In genomic region chr15:82341036-82341501, GRCm38 (mm10) we compare ENCODE assay signal across 8 mouse cellular contexts. TPM values are rescaled to one million over a fixed set of nuclear protein-coding genes. Genes with fewer than 3 reads are reported as not detected.
DNase-seq lines count a peak whose midpoint lies in the region; ATAC-seq and TF ChIP-seq lines count a peak whose summit lies in the region.

No protein-coding gene starts in this region.

- TF ChIP-seq POLR2A in embryonic fibroblast, embryonic 13.5 days (IDR thresholded peaks at IDR 0.05; ENCODE audit: low read depth, low read length) = peak; percentile 70
- TF ChIP-seq POLR2A in spleen, adult 2 months (IDR thresholded peaks at IDR 0.05; ENCODE audit: low read depth, low read length) = no peak

- H3K36me3 ChIP-seq in heart, embryonic 14.5 days (ENCODE audit: control insufficient read depth, insufficient read depth, low read length) = peaks cover 10% of the 10 kb centered on the region
- 0 out of 2 replicates have a peak, but pooled peaks cover 2% of the 10 kb centered on the region for H3K36me3 ChIP-seq in spleen, adult 2 months (ENCODE audit: control insufficient read depth, insufficient read depth, low read length)

- DNase-seq in adrenal gland, postnatal 14 days = peak; percentile 75
- peak; percentile 78 for DNase-seq in kidney, postnatal 10 days
- DNase-seq in spleen, adult 2 months (ENCODE audit: low read depth in 1 of 2, low spot score in 2 of 2) = no peak
- no peak for DNase-seq in left cerebral cortex, adult 11 months (ENCODE audit: low spot score)
- DNase-seq in cerebellum, postnatal 36 days = no peak

- H3K9me3 ChIP-seq in heart, embryonic 14.5 days (ENCODE audit: control insufficient read depth, low read length) = no peaks in the 10 kb centered on the region

- WGBS in heart, embryonic 14.5 days = 2% methylated on average over 40 of the region's 40 CpGs
- WGBS in spleen, adult 2 months = 6% methylated on average over 40 of the region's 40 CpGs

- peak overlapping the region; percentile 92 for H3K4me2 ChIP-seq in heart, embryonic 14.5 days (ENCODE audit: low read length)

- peak; percentile 3; the same call in 1 of the 2 replicates for ATAC-seq in heart, embryonic 14.5 days (ENCODE audit: insufficient number of reproducible peaks, insufficient read depth, low FRiP score, low read depth)
- peak; percentile 13 for ATAC-seq in megakaryocyte, adult 5-6 weeks (ENCODE audit: poor library complexity, severe bottlenecking)

- H3K27ac ChIP-seq in embryonic fibroblast, embryonic 13.5 days (ENCODE audit: insufficient read depth, low read length) = peak overlapping the region; percentile 9; the same call in 1 of the 2 replicates
- H3K27ac ChIP-seq in heart, embryonic 14.5 days (replicated peaks in 1 of 2; ENCODE audit: control insufficient read depth in 1 of 2, insufficient read depth in 1 of 2, low read depth in 2 of 2, low read length in 2 of 2) = peak overlapping the region; percentile 55 to 78
- H3K27ac ChIP-seq in spleen, adult 2 months (ENCODE audit: insufficient read depth, low read length) = peak overlapping the region; percentile 72

- H3K4me3 ChIP-seq in embryonic fibroblast, embryonic 13.5 days (ENCODE audit: insufficient read depth, low read length) = peak overlapping the region; percentile 30
- H3K4me3 ChIP-seq in heart, embryonic 14.5 days (ENCODE audit: control insufficient read depth in 1 of 2, insufficient read depth in 1 of 2, low read depth in 1 of 2, low read length in 2 of 2) = peak overlapping the region; percentile 52 to 54
- peak overlapping the region; percentile 49 for H3K4me3 ChIP-seq in spleen, adult 2 months (ENCODE audit: extremely low read depth, insufficient read depth, insufficient read length)

- no peaks in the 10 kb centered on the region for H3K27me3 ChIP-seq in heart, embryonic 14.5 days (ENCODE audit: control insufficient read depth, insufficient read depth, low read length)
- no peaks in the 10 kb centered on the region for H3K27me3 ChIP-seq in spleen, adult 2 months (ENCODE audit: control insufficient read depth, insufficient read depth, low read length)

- TF ChIP-seq CTCF in embryonic fibroblast, embryonic 13.5 days (IDR thresholded peaks at IDR 0.05; ENCODE audit: borderline replicate concordance, insufficient read depth, low read length) = no peak
- no peak for TF ChIP-seq CTCF in spleen, adult 2 months (IDR thresholded peaks at IDR 0.05; ENCODE audit: extremely low read depth, insufficient read depth, insufficient read length, insufficient replicate concordance)

- H3K4me1 ChIP-seq in embryonic fibroblast, embryonic 13.5 days (ENCODE audit: control insufficient read depth, insufficient read depth, low read length) = peaks cover 5% of the 10 kb centered on the region; the same call in 1 of the 2 replicates
- peaks cover 20 to 28% of the 10 kb centered on the region in 2 experiments for H3K4me1 ChIP-seq in heart, embryonic 14.5 days (ENCODE audit: control insufficient read depth in 2 of 2, insufficient read depth in 2 of 2, low read length in 2 of 2)
- peaks cover 8% of the 10 kb centered on the region for H3K4me1 ChIP-seq in spleen, adult 2 months (ENCODE audit: control insufficient read depth, insufficient read depth, insufficient read length)

- peak overlapping the region; percentile 83 for H3K9ac ChIP-seq in heart, embryonic 14.5 days (ENCODE audit: low read length)

RNA-seq across cellular contexts. Expression of gene Smdt1, which starts 2.3 kb away (rescaled TPM):
- total RNA-seq in adrenal gland, postnatal 14 days (2021) = 177 and 179 TPM in 2 replicates
- polyA plus RNA-seq in embryonic fibroblast, embryonic 13.5 days (2011; ENCODE audit: insufficient read length, low read depth, missing spikeins) = 99.2 and 103 TPM in 2 replicates
- 365 and 384 TPM in 2 replicates for polyA plus RNA-seq in heart, embryonic 14.5 days (2014; fragmentation: Nextera tagmentation; extraction: Ambion mirVana)
- 226 and 229 TPM in 2 replicates for total RNA-seq in megakaryocyte, adult 5-6 weeks (2015)
- 123 and 170 TPM in 2 replicates for total RNA-seq in megakaryocyte, adult 5-6 weeks (2017)
- 106 and 148 TPM in 2 replicates for polyA plus RNA-seq in spleen, adult 2 months (2012; rRNA removed)

RNA-seq across cellular contexts. Expression of gene Pheta2, which starts 2.3 kb away (rescaled TPM):
- 1.8 and 2.1 TPM in 2 replicates for total RNA-seq in adrenal gland, postnatal 14 days (2021)
- 3.1 and 8.1 TPM in 2 replicates for polyA plus RNA-seq in embryonic fibroblast, embryonic 13.5 days (2011; ENCODE audit: insufficient read length, low read depth, missing spikeins)
- 7.3 and 7.5 TPM in 2 replicates for polyA plus RNA-seq in heart, embryonic 14.5 days (2014; fragmentation: Nextera tagmentation; extraction: Ambion mirVana)
- total RNA-seq in megakaryocyte, adult 5-6 weeks (2015) = 2.4 and 2.7 TPM in 2 replicates
- total RNA-seq in megakaryocyte, adult 5-6 weeks (2017) = 3.5 and 3.7 TPM in 2 replicates
- polyA plus RNA-seq in spleen, adult 2 months (2012; rRNA removed) = 5.1 and 5.5 TPM in 2 replicates

RNA-seq across cellular contexts. Expression of gene Naga, which starts 2.3 kb away (rescaled TPM):
- total RNA-seq in adrenal gland, postnatal 14 days (2021) = 59.5 and 62.1 TPM in 2 replicates
- polyA plus RNA-seq in embryonic fibroblast, embryonic 13.5 days (2011; ENCODE audit: insufficient read length, low read depth, missing spikeins) = 42.6 and 42.8 TPM in 2 replicates
- polyA plus RNA-seq in heart, embryonic 14.5 days (2014; fragmentation: Nextera tagmentation; extraction: Ambion mirVana) = 47.4 and 48.7 TPM in 2 replicates
- 159 and 162 TPM in 2 replicates for total RNA-seq in megakaryocyte, adult 5-6 weeks (2015)
- total RNA-seq in megakaryocyte, adult 5-6 weeks (2017) = 145 and 160 TPM in 2 replicates
- polyA plus RNA-seq in spleen, adult 2 months (2012; rRNA removed) = 121 and 123 TPM in 2 replicates

RNA-seq across cellular contexts. Expression of gene Ndufa6, which starts 13.1 kb away (rescaled TPM):
- 659 and 675 TPM in 2 replicates for total RNA-seq in adrenal gland, postnatal 14 days (2021)
- polyA plus RNA-seq in embryonic fibroblast, embryonic 13.5 days (2011; ENCODE audit: insufficient read length, low read depth, missing spikeins) = 154 and 171 TPM in 2 replicates
- 667 and 735 TPM in 2 replicates for polyA plus RNA-seq in heart, embryonic 14.5 days (2014; fragmentation: Nextera tagmentation; extraction: Ambion mirVana)
- total RNA-seq in megakaryocyte, adult 5-6 weeks (2015) = 254 and 294 TPM in 2 replicates
- total RNA-seq in megakaryocyte, adult 5-6 weeks (2017) = 138 and 158 TPM in 2 replicates
- 95.8 and 162 TPM in 2 replicates for polyA plus RNA-seq in spleen, adult 2 months (2012; rRNA removed)

RNA-seq across cellular contexts. Expression of gene Cyp2d22, which starts 39.0 kb away (rescaled TPM):
- 37.0 and 37.9 TPM in 2 replicates for total RNA-seq in adrenal gland, postnatal 14 days (2021)
- 4.4 and 4.9 TPM in 2 replicates for polyA plus RNA-seq in embryonic fibroblast, embryonic 13.5 days (2011; ENCODE audit: insufficient read length, low read depth, missing spikeins)
- 8.6 and 9.2 TPM in 2 replicates for polyA plus RNA-seq in heart, embryonic 14.5 days (2014; fragmentation: Nextera tagmentation; extraction: Ambion mirVana)
- total RNA-seq in megakaryocyte, adult 5-6 weeks (2015) = 0.39 TPM in 1 of 2 replicates, not detected in the other
- total RNA-seq in megakaryocyte, adult 5-6 weeks (2017) = 0.37 TPM in 1 of 2 replicates, not detected in the other
- polyA plus RNA-seq in spleen, adult 2 months (2012; rRNA removed) = 11.3 and 12.0 TPM in 2 replicates

Comparison
In these comparisons a context has a peak if more than half of its experiments do, and no peak if none do; other contexts are left out.
1. DNase-seq: peak in adrenal gland, postnatal 14 days (single experiment) and kidney, postnatal 10 days (single experiment); none in spleen, adult 2 months (0 of 2), left cerebral cortex, adult 11 months (single experiment) and cerebellum, postnatal 36 days (0 of 2).
2. H3K27ac ChIP-seq: peak in every context shown above with its lines; median percentile 72 in spleen, adult 2 months; 66 in heart, embryonic 14.5 days; 9 in embryonic fibroblast, embryonic 13.5 days.
3. Peak in every context shown above with its lines, with median percentiles within 50 percentile points of each other: H3K4me3 ChIP-seq.